Mouse (Mus musculus) WW6 (cell line): ENCODE results near the gene Nrxn1.
A peak's percentile ranks its signal among the peaks of the same experiment; 100 is the strongest.

Source experiments
- DNase-seq: peaks from one replicate; pipeline ENCODE4 v3.0.0-alpha.2; 2013; ENCODE audit warnings: low read depth, low spot score

The Nrxn1 gene

GRCm38 (mm10) chr17:90451384-90451783 is 641.5 kb downstream of the Nrxn1 start:
- DNase-seq, result no peak

- DNase-seq, result no peak
Observed at GRCm38 (mm10) chr17:90443067-90443466, 649.8 kb downstream of the Nrxn1 start.

- DNase-seq, result no peak
Observed at GRCm38 (mm10) chr17:90435836-90436235, 657.0 kb downstream of the Nrxn1 start.

DNA sequence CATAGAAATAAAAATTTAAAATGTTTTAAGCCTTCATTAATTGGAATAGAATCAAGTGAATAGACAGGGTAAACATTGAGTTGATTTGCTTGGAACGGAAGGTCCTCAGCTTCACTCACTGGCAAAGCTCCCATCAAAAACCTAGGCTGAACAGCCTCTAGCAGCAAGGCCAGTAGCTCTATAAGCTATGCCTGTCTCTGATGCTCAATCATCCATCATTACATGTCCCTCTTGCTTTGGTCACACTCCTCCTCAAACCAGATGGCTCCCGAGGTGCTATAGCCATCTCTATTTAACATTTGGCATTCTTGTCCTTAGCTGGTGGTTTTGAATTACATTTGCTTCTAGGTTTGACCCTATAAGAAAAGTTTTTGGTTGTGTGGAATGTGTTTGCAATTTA is 657.5 kb downstream of the Nrxn1 start:
- DNase-seq, result no peak

GRCm38 (mm10) chr17:90430211-90430610 is 662.7 kb downstream of the Nrxn1 start:
- no peak for DNase-seq

- DNase-seq, result no peak
Observed at GRCm38 (mm10) chr17:90425974-90426373, 666.9 kb downstream of the Nrxn1 start.

DNA sequence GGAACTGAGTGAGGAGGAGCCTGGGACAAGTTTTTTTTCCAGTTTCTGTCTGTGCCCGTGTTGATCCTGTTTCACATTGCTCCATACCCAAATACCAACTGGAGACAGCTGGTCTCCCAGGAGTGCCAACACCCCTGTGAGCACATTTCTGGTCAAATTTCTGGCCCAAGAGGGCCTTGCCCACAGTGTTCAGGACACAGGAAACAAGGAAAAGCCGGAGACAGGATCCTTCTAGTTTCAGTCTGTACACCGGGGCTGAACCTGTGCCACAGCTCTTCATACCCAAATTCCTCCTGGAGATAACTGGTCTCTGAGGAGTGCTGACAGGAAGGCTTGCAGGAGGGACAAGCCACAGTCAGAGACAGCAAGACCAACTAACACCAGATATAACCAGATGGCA is 670.3 kb downstream of the Nrxn1 start:
- DNase-seq, result no peak

GRCm38 (mm10) chr17:90420757-90421156 is 672.1 kb downstream of the Nrxn1 start:
- no peak for DNase-seq

- no peak for DNase-seq
Observed at GRCm38 (mm10) chr17:90419615-90420014, 673.3 kb downstream of the Nrxn1 start.

DNA sequence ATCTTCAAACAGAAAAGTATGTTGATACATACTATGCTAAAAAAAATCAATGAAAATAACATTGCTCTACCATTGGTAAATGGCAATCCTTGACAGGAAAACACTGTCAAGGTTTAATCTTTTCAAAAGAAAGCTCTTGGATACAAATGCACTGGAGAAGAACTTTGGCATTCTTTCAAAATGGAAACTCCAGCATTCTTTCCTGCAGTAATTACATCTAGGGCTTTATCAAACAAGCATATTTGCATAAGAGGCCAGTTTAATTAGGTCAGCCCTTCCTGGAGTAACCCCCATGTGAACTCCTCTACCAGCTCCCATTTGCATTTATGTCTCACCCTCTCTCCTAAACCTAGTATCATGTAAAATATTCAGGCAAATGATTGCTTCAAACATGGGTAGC is 696.5 kb downstream of the Nrxn1 start:
- DNase-seq, result no peak

- peak; percentile 31 for DNase-seq
Observed at GRCm38 (mm10) chr17:90394606-90395005, 698.3 kb downstream of the Nrxn1 start.

GRCm38 (mm10) chr17:90392751-90393150 is 700.1 kb downstream of the Nrxn1 start:
- DNase-seq, result no peak

DNA sequence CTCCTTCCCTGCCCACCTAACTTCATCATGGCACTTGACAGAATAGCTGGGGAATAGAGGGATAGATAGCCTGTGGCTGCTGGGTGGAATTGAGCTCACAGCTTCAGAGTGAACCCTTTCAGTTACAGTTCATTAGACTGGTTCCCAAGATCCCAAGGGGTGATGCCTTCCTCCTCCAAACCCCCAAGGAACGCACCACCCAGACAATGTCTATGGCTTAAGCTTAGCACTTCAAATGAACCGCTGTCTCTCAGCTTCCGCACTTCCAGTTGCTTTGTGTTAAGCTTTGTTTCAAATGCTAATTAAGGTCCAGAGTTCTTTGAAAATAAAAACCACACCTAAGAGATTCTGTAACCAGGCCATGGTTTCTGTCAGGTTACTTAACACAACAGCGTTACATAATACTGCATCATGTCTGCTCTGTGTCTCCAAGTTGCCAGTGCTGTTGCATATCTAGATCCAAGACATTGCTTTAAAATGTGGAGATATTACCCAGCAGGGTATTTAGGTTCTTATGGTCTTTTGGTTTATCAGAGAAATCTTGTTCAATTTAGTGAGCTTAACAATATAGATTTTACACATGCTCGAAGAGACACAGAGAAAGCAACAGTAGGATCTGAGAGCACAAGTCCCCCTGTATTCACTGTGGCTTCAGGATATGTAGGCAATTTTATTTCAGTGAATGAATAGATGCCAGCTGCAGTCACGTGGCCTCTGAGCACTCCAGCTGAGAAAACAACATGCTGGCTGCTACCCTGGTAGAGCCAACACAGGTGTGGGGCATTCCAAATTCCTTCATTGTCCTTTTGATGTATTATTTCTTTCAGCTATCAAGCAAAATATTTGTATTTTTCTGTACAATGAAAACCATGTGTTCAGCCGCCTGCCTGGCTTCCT is 702.3 kb downstream of the Nrxn1 start:
- peak; percentile 62 for DNase-seq

GRCm38 (mm10) chr17:90384856-90385255 is 708.0 kb downstream of the Nrxn1 start:
- DNase-seq, result no peak

DNA sequence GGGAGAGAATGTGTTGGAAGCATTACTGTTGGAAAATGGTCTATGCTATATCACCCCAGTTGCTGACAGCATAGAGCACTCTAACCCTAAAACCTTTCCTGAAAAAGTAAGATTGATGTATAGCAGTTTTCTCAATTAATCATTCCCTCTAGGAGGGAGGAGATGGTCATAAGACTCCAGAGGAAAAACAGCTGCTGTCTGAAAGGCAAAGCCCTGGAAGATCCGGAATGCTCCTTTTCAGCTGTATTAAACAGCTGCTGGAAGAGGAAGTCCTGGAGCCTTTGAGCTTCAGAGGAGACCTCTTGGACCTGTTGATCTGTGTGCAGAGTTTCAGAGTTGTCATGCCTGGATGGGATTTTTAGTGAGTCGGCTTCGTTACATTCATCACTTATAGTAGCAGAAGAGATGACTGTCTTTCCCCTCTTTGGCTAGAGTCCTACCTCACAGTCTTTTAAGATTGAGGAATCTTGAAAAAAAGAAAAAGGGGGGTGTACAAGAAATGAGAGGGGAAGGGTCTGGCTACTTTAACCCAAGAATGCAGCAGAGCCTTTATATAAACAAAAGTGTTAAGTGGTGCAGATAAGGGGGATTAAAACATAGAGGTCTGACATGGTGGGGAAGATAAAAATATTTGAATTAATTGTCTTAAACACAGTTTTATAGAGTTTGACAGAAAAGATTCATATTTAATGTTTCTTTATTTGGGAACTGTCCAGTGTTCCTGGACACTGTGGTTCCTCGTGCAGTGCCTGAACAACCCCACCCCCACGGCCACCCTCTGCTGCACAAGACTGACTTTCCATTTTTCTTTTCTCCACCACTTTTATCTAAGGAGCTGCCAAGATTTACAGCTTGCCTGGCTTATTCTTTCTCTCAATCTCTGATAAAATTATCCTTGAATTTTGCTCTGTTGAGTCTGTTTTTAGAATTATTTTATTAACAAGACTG is 710.1 kb downstream of the Nrxn1 start:
- no peak for DNase-seq

GRCm38 (mm10) chr17:90376533-90376932 is 716.3 kb downstream of the Nrxn1 start:
- DNase-seq, result no peak

- no peak for DNase-seq
Observed at GRCm38 (mm10) chr17:90362169-90362568, 730.7 kb downstream of the Nrxn1 start.

DNA sequence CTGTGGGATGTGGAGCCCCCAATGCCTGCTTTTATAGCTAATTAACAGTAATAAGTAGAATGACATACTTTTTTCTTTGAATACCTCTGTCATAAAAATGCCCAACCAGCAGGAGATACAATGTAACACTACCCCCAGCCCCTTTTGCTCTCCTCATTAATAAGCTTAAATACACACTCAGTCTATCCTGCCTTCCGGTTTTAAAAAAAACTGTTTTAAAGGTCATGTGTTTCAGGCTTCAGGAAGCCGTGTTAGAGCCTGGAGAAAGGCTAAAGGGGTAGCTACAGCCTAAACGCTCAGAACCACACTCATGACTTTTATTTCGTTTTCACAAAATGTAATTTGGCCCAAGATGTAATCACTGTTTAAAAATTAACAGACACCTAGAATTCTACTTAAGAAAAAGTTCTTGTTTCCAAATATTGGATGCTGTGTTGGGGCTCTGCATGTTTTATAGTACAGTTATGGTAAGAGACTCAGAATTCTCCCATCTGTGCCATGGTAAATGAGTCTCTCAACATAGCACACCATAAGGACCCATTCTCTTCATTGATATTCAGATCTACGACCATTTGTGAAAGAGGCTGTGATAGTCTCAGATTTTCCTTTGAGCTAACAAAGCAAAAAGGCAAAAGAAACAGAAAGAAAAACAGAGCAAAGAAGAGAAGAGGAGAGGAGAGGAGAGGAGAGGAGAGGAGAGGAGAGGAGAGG is 743.3 kb downstream of the Nrxn1 start:
- DNase-seq, result no peak

DNA sequence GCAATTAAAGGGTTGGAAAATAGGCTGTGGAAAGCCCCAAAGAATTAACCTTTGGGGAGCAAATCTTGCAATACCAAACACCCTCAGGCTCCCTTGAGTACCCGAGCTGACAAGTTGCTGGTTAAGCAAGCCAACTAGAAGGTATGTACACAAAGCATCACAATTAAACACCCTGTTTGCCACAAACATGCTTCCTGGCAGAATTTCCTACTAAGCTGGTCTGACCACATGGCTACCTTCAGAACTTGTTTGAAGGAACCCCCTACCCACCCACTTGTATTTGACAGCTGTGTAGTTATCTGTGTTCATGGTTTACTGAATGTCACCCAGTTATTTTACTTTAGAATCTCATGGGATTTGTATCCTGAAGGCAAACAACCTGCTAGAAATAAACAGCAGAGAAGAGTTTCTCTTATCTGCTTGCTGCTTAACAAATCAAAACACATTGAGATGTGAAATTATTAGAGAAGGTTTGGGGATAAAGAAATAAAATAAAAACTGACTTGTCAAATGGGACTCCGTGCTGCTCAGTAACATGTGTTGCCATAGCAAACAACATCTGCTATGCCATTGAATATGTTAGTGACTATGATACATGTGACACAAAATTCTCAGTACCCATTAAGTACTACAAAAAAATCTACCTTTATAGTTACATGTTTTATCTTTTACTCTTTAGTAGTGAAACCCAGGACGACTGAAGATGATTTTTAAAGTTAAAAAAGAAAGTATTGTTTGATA is 746.0 kb downstream of the Nrxn1 start:
- no peak for DNase-seq

DNA sequence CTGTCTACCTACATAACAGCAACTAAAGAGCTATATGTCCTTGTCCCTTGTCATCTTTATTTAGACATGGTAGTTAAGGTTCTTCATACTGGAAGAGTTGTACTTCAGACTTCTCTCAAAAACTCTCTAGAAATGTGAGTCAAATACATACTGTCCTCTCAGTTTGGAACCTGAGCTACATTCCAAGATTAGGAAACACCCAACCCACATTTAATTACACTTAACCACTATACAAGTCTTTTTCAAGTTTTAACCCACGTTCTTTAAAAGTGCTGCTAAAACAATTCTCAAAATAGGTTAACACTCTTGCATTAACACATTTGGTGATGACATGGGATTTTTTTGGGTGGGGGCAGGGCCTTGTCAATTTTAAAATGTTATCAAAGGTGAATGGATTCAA is 759.4 kb downstream of the Nrxn1 start:
- no peak for DNase-seq

GRCm38 (mm10) chr17:90323674-90324073 is 769.2 kb downstream of the Nrxn1 start:
- no peak for DNase-seq
